Mouse (Mus musculus): Measurements from ENCODE around the gene Dlst. TPM values are rescaled to one million over a fixed set of nuclear protein-coding genes. Genes with fewer than 3 reads are reported as not detected.
"Not testable (repeated sequence)": the region's sequence is repeated elsewhere in the genome, so short reads cannot be mapped to it uniquely, and the experiment has no call there.

Dlst gene
- polyA plus RNA-seq, 1 experiment = 132 TPM

DNA sequence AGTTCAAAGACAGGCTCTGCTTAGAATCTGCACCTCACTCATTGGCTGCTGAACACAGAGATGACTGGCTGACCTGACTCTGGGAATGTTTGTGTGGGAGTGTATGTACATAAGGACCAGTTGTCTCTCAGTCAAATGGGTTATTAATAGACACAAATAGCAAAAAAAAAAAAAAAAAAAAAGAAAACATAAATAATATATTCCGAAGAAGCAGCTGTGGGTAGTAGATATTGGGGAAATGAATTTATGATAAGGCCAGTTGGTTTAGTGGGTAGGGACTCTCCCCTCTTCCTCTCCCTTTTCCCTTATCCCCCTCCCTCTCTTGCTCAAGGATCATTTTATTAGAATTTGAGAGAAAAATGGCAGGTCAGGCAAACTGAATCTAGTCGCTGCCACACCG lies 3.3 kb downstream of the Dlst start:
- no peak for DNase-seq (ENCODE audit: low read depth)

DNA sequence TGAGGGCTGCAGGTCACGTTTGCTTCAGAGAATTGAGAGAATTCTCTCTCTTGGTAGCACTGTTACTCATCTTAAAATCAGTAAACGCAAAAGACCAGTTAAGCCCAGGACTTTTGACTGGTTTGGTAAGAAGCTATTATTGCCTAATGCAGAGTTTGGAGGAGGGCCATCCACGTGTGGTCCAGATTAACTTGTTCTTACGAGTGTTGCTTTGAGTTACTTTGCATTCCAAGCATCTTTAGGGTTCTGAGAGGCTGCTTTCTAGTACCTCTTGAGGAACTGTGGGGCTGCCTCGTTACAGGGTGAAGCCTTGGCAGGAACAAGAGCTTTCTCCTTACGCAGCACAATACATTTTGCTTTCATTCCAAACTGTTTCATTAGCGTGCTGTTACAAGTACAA lies 5.0 kb downstream of the Dlst start:
- DNase-seq (ENCODE audit: low read depth) = peak; percentile 82

DNA sequence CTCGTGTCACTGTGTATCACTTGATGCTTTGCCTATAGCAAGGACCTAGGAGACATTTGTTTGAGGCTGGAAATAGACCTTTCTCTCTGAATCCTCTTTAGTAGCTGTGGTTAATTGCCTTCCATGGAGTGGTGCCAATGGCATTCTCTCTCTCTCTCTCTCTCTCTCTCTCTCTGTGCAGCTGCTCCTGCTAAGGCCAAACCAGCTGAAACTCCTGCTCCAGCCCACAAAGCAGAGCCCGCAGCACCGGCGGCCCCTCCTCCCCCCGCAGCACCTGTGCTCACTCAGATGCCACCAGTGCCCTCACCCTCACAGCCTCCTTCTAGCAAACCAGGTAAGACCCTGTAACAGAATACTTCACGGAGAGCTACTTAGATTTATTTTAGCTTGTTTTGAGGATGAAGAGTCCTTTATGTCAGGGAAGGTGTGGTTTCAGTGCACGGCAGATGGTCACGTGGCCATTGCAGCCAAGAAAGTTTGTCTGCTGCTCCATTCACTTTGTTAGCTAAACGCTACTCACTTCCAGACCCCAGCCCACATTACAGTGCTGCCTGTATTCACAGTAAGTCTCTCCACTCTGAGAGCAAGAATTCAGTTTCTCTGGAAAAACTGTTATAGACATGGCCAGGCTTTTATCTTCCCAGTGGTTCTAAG lies 11.3 kb downstream of the Dlst start:
- no peak for DNase-seq (ENCODE audit: low read depth)

GRCm38 (mm10) chr12:85123108-85123530 lies 12.5 kb downstream of the Dlst start:
- no peak for DNase-seq (ENCODE audit: low read depth)

DNA sequence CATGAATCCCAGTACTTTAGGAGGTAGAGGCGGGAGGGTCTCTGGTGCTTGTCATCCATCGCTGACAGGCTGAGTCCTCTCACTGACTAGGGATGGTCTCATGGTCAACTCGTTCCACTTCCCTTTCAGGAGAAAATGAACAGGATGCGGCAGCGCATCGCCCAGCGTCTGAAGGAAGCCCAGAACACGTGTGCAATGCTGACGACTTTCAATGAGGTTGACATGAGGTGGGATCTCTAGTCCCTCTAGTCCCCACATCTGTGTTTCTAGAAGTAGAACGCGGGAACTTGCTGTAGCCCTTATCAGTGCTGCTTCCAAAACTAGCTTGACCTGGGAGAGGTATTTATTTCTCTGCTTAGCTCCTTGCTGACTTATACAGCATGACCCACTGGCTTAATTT lies 13.0 kb downstream of the Dlst start:
- no peak for DNase-seq (ENCODE audit: low read depth)

GRCm38 (mm10) chr12:85124751-85125150 lies 14.1 kb downstream of the Dlst start:
- DNase-seq (ENCODE audit: low read depth) = peak; percentile 69

GRCm38 (mm10) chr12:85126986-85127603 lies 16.5 kb downstream of the Dlst start:
- no peak for DNase-seq (ENCODE audit: low read depth)

DNA sequence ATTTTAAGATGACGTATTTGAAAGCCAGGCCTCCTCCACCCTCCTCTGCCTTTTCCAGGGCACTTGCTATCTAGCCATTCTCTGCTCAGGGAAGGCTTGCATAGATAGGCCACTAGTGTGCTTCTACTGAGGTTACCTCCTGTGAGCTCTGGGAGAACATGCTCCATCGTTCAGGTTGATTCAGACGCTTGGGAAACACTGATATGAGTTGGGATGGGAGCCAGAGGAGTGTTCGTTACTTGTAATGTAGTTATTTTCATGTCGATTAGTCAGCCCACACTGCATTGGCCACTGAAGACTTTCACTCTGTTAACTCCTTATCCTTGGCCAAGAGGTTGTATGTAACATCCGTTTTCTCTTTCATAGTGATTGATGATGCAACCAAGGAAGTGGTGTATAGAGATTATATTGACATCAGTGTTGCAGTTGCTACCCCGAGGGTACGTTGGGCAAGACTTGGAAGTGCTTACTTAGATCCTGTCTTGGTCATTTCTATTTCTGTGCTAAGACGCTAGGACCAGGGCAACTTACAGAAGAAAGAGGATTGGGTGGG lies 18.9 kb downstream of the Dlst start:
- DNase-seq (ENCODE audit: low read depth) = peak; percentile 79

DNA sequence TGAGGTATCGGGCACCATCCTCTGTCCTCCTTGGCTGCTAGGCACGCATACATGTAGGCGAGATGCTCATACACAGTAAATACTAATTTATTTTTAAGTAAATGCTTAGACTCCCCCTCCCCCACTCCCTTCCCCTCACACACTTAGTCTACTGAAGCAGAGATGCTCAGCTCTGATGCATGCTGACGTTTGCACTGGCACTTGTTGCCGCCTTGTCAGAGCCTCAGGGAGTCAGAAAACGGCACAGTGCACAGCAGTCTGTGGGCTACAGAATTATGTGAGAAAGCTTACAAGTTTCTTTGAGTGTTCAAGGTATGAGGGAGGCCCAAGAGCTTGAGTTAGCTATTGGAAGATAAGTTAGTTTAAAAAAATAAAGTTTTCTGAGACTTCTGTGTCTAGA lies 20.7 kb downstream of the Dlst start:
- DNase-seq (ENCODE audit: low read depth) = no peak

- DNase-seq (ENCODE audit: low read depth) = no peak
Observed at GRCm38 (mm10) chr12:85134043-85134794, 23.6 kb downstream of the Dlst start.

GRCm38 (mm10) chr12:85135513-85136470 lies 25.2 kb downstream of the Dlst start:
- DNase-seq (ENCODE audit: low read depth) = no peak

DNA sequence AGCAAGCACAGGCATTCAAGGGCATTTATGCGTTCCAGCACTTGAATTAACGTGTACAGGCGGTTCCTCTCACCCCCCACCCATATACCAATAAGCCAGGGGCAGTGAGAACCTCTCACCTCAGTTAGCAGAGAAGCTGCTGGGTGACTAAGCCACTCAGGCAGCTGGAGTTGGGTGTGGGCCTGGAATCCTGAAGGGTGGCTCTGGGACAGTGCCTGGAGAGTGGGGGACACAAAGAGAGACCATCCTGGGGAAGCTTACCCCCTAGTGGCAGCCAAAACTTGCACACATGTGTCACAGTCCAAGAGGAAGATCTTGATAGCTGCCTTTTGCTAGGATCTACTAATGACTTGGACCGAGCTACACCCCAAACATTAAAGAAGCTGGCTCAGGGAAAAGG lies 26.0 kb downstream of the Dlst start:
- no peak for DNase-seq (ENCODE audit: low read depth)

- no peak for DNase-seq (ENCODE audit: low read depth)
Observed at GRCm38 (mm10) chr12:85140036-85140701, 29.5 kb downstream of the Dlst start.

DNA sequence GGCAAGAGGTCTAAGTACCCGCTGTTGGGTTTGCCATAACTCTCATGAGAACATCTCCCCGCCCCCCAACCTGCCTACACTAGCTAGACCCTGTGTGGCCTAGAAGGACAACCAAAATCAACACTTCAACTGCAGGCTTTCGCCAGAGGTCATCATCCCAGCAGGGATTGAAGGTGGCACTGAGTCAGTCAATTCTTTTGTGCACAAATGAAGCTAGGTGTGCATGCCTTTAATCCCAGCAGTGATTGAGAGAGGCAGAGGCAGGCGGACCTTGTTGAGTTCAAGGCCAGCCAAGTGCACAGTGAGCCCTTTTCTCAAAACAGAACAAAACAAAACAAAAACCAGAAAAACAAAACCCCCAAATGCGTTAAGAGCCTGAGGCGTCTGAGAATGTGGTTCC lies 30.5 kb downstream of the Dlst start:
- no peak for DNase-seq (ENCODE audit: low read depth)

- no peak for DNase-seq (ENCODE audit: low read depth)
Observed at GRCm38 (mm10) chr12:85142803-85143202, 32.2 kb downstream of the Dlst start.

GRCm38 (mm10) chr12:85144276-85144675 lies 33.6 kb downstream of the Dlst start:
- not testable (repeated sequence) for DNase-seq (ENCODE audit: low read depth)

DNA sequence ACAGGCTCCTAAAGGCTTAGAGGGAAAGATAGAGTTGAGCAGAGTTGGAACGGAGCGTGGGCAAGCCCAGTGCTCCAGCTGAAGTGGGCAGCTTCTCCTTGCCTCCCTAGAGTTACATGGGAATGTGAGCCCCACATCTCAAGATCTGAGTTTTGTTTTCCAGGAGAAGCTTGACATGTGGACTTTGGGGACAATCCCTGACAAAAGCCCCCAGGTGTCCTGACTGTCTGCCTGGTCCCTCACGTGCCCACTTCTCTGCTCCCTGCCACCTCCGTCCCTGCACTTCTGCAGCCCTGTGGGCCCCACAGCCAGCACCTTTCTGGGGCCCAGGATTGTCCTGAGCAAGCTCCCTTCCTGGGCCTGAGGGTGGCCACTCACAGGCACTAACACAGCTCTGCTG lies 34.2 kb downstream of the Dlst start:
- no peak for DNase-seq (ENCODE audit: low read depth)

DNA sequence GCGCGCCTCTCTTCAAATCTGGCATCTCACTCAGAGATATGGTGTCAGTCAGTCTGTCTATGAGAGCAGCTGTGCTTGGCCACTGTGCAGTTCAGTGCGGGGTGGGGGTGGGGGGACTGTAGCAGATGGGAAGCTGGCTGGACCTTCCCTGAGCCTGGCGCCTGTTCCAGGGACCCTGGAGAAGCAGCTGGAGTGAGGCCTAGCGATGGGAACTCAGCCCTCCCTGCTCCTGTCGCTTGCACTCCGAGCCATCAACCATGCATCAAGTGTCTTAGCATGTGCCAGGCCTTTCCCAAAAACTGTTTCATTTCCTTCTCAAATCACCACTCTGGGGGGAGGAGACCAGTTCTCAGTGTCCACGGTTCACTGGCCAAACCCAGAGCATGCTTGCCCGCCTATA lies 35.0 kb downstream of the Dlst start:
- no peak for DNase-seq (ENCODE audit: low read depth)

DNA sequence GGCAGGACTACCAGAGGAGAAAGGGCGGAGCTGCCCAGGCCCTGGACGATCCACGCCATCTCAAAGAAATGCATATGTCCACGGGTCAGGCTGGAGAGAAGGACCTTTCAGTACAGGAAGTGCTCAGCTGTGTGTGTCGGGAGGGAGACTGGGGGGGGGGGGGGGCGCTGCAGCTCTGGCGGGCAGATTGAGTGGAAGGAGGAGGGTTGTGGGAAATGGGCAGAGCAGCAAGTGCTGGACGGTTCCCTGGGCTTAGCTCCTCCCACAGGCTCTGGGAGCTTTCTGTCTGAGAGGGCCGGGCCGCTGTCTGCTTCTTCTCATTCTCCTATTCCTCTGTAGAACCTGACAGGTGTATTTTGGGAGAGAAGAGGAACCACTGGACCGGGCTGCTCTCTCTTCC lies 35.7 kb downstream of the Dlst start:
- DNase-seq (ENCODE audit: low read depth) = no peak

- no peak for DNase-seq (ENCODE audit: low read depth)
Observed at GRCm38 (mm10) chr12:85146881-85147280, 36.2 kb downstream of the Dlst start.

Measured in gonadal fat pad, adult 2 months (tissue).